ENCODE assay signal across 8 mouse cellular contexts in the genomic region with DNA sequence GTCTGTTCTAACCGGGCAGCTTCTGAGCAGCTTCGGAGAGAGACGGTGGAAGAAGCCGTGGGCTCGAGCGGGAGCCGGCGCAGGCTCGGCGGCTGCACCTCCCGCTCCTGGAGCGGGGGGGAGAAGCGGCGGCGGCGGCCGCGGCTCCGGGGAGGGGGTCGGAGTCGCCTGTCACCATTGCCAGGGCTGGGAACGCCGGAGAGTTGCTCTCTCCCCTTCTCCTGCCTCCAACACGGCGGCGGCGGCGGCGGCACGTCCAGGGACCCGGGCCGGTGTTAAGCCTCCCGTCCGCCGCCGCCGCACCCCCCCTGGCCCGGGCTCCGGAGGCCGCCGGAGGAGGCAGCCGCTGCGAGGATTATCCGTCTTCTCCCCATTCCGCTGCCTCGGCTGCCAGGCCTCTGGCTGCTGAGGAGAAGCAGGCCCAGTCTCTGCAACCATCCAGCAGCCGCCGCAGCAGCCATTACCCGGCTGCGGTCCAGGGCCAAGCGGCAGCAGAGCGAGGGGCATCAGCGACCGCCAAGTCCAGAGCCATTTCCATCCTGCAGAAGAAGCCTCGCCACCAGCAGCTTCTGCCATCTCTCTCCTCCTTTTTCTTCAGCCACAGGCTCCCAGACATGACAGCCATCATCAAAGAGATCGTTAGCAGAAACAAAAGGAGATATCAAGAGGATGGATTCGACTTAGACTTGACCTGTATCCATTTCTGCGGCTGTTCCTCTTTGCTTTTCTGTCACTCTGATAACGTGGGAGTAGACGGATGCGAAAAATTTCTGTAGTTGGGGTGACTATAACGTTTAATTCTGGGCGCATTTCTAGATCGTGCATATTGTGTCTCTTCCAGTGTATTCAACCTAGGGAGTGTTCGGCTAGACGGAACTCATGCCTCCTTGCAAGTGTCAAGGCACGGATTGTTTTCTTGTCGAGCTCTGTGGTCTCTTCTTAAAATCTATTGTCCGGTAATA. TPM values are rescaled to one million over a fixed set of nuclear protein-coding genes. Genes with fewer than 3 reads are reported as not detected.
DNase-seq lines count a peak whose midpoint lies in the region; ATAC-seq and TF ChIP-seq lines count a peak whose summit lies in the region.

No protein-coding gene starts in this region.

- TF ChIP-seq EP300 in CH12.LX (IDR thresholded peaks at IDR 0.05; ENCODE audit: low read length) = no peak

- in situ Hi-C loops in CH12.LX (cut with MboI; ENCODE audit: low pct_ligation_motif_present, low pct_unique_long_range_greater_than_20kb, low sequenced_read_pairs) = loop anchor here (5.0 to 25.0 kb wide), 4 partner anchors 41 to 454 kb away; no protein-coding TSS in a partner anchor

- H3K79me2 ChIP-seq in CH12.LX (replicated peaks; ENCODE audit: control insufficient read depth, extremely low read depth, insufficient read depth, poor library complexity, severe bottlenecking) = peaks cover 43% of the 10 kb centered on the region

- peak overlapping the region; percentile 98 for H3K9ac ChIP-seq in CH12.LX (ENCODE audit: insufficient read depth, low read depth)
- peak overlapping the region; percentile 90 for H3K9ac ChIP-seq in forebrain, embryonic 11.5 days (ENCODE audit: low read length)

- WGBS in forebrain, embryonic 11.5 days = under 1% methylated on average over 54 of the region's 69 CpGs

- H3K4me3 ChIP-seq in CH12.LX (replicated peaks in 1 of 3; ENCODE audit: low read depth in 2 of 3, low read length in 2 of 3, poor library complexity in 1 of 3) = peak overlapping the region; percentile 86 to 93 (median 92)
- peak overlapping the region; percentile 81 for H3K4me3 ChIP-seq in bone marrow macrophage, adult 2 months (ENCODE audit: insufficient read depth, low read length)
- peak overlapping the region; percentile 79 for H3K4me3 ChIP-seq in forebrain, embryonic 11.5 days (ENCODE audit: low read depth, low read length)

- ATAC-seq in forebrain, embryonic 11.5 days (replicated peaks; ENCODE audit: low FRiP score) = peak; percentile 6

- peak overlapping the region; percentile 69; the same call in 1 of the 2 replicates for H3K4me2 ChIP-seq in CH12.LX (ENCODE audit: insufficient read depth, low read depth, poor library complexity, severe bottlenecking)
- H3K4me2 ChIP-seq in forebrain, embryonic 11.5 days (ENCODE audit: low read depth, low read length, severe bottlenecking) = peak overlapping the region; percentile 98

- DNase-seq in CH12.LX (ENCODE audit: extremely low read depth) = peak; percentile 37
- DNase-seq in forebrain, embryonic 11.5 days (ENCODE audit: low spot score) = peak; percentile 82
- peak; percentile 62 for DNase-seq in heart, postnatal 4 days
- peak; percentile 58 to 72 for DNase-seq in layer of hippocampus, postnatal 10 days (ENCODE audit: low spot score in 2 of 2)
- peak; percentile 54 for DNase-seq in lung, postnatal 10 days
- peak; percentile 27 to 56 for DNase-seq in right cerebral cortex, adult 2 months (ENCODE audit: low spot score in 2 of 2)
- peak; percentile 14 for DNase-seq in urinary bladder, postnatal 10 days (ENCODE audit: low spot score)

- dilution Hi-C loops in CH12.LX (cut with MboI; ENCODE audit: extremely low pct_ligation_motif_present, extremely low pct_unique_long_range_greater_than_20kb, low sequenced_read_pairs) = no loop called here

- peaks cover 0 to 21% of the 10 kb centered on the region in 2 experiments; a peak in 2 of 4 replicates for H3K4me1 ChIP-seq in CH12.LX (ENCODE audit: control insufficient read depth in 1 of 2, insufficient read depth in 2 of 2)
- peaks cover 4% of the 10 kb centered on the region; the same call in 1 of the 2 replicates for H3K4me1 ChIP-seq in bone marrow macrophage, adult 2 months (ENCODE audit: control insufficient read depth, insufficient read depth, low read length)
- no peaks in the 10 kb centered on the region for H3K4me1 ChIP-seq in forebrain, embryonic 11.5 days (replicated peaks; ENCODE audit: control insufficient read depth, insufficient read depth, low read length)

- H3K36me3 ChIP-seq in CH12.LX (replicated peaks in 1 of 2; ENCODE audit: control insufficient read depth in 1 of 2, insufficient read depth in 1 of 2, low read length in 1 of 2) = peaks cover under 1 to 3% of the 10 kb centered on the region in 2 experiments
- H3K36me3 ChIP-seq in forebrain, embryonic 11.5 days (ENCODE audit: control insufficient read depth, insufficient read depth, low read length) = no peaks in the 10 kb centered on the region

- no peaks in the 10 kb centered on the region for H3K9me3 ChIP-seq in CH12.LX (replicated peaks; ENCODE audit: low read length)
- no peaks in the 10 kb centered on the region for H3K9me3 ChIP-seq in forebrain, embryonic 11.5 days (ENCODE audit: control insufficient read depth, low read length)

- TF ChIP-seq CTCF in CH12.LX (conservative IDR thresholded peaks at IDR 0.05 in 1 of 2, IDR thresholded peaks at IDR 0.05 in 1 of 2; ENCODE audit: low read depth in 2 of 2, low read length in 2 of 2) = no peak
- TF ChIP-seq CTCF in bone marrow macrophage, adult 2 months (IDR thresholded peaks at IDR 0.05; ENCODE audit: low read depth, low read length) = no peak

- no peaks in the 10 kb centered on the region for H3K27me3 ChIP-seq in CH12.LX (replicated peaks)
- no peaks in the 10 kb centered on the region for H3K27me3 ChIP-seq in forebrain, embryonic 11.5 days (ENCODE audit: control insufficient read depth, insufficient read depth, low read length)

- peak overlapping the region; percentile 85 for H3K27ac ChIP-seq in CH12.LX (ENCODE audit: insufficient read depth, low read depth)
- H3K27ac ChIP-seq in bone marrow macrophage, adult 2 months (ENCODE audit: insufficient read depth, low read depth, low read length) = peak overlapping the region; percentile 85
- H3K27ac ChIP-seq in forebrain, embryonic 11.5 days (ENCODE audit: low read depth, low read length) = peak overlapping the region; percentile 95

- TF ChIP-seq POLR2A in CH12.LX (IDR thresholded peaks at IDR 0.05; ENCODE audit: low read depth, low read length) = no peak
- TF ChIP-seq POLR2A in bone marrow macrophage, adult 2 months (IDR thresholded peaks at IDR 0.05; ENCODE audit: borderline replicate concordance, low read depth, low read length) = no peak

- no peak for TF ChIP-seq RAD21 in CH12.LX (IDR thresholded peaks at IDR 0.05; ENCODE audit: low read depth, low read length)

TF ChIP-seq in CH12.LX, 34 proteins besides CTCF, POLR2A, EP300 and RAD21:
- TF ChIP-seq E2F4 (IDR thresholded peaks at IDR 0.05; ENCODE audit: insufficient replicate concordance, low read depth, low read length) (no peak), ZMIZ1 (IDR thresholded peaks at IDR 0.05; ENCODE audit: low read depth, low read length) (no peak), SIN3A (IDR thresholded peaks at IDR 0.05; ENCODE audit: low read length) (0 out of 2 replicates have a peak, but pooled peaks have one; percentile 73), TCF12 (IDR thresholded peaks at IDR 0.05; ENCODE audit: low read depth, low read length) (no peak), CHD2 (IDR thresholded peaks at IDR 0.05; ENCODE audit: low read length) (no peak), ZNF384 (IDR thresholded peaks at IDR 0.05; ENCODE audit: low read depth, low read length) (no peak), MEF2A (IDR thresholded peaks at IDR 0.05; ENCODE audit: borderline replicate concordance, low read depth, low read length) (no peak)
TF ChIP-seq in CH12.LX: peak in this region for 1.

RNA-seq across cellular contexts. Expression of a gene that starts 0.8 kb away (rescaled TPM):
- total RNA-seq in CH12.LX (2012; rRNA removed) (24.1 and 28.9 TPM in 2 replicates), CH12.LX (2014; rRNA removed) (41.5 and 47.5 TPM in 2 replicates)
- 30.7 and 36.8 TPM in 2 replicates for polyA plus RNA-seq in CH12.LX (2012; ENCODE audit: insufficient read length, low read depth)
- 62.7 and 70.4 TPM in 2 replicates for polyA plus RNA-seq in bone marrow macrophage, adult 2 months (2012; ENCODE audit: insufficient read depth, insufficient read length, missing spikeins)
- 10.1 and 11.0 TPM in 2 replicates for polyA plus RNA-seq in forebrain, embryonic 11.5 days (2014; fragmentation: Nextera tagmentation; extraction: Ambion mirVana)
- 10 to 100 TPM; 44.9 to 47.2 TPM for total RNA-seq in heart, postnatal 4 days (2021)
- 100 to 1,000 TPM; 129 to 130 TPM for total RNA-seq in layer of hippocampus, postnatal 10 days (2021)

RNA-seq across cellular contexts. Expression of a gene that starts 18.5 kb away (rescaled TPM):
- total RNA-seq in CH12.LX (2012; rRNA removed) (78.5 TPM in 2 replicates), CH12.LX (2014; rRNA removed) (252 and 268 TPM in 2 replicates)
- polyA plus RNA-seq in CH12.LX (2012; ENCODE audit: insufficient read length, low read depth) = 78.9 and 103 TPM in 2 replicates
- polyA plus RNA-seq in bone marrow macrophage, adult 2 months (2012; ENCODE audit: insufficient read depth, insufficient read length, missing spikeins) = 52.2 and 75.6 TPM in 2 replicates
- polyA plus RNA-seq in forebrain, embryonic 11.5 days (2014; fragmentation: Nextera tagmentation; extraction: Ambion mirVana) = 94.7 and 98.4 TPM in 2 replicates
- total RNA-seq in heart, postnatal 4 days (2021) = 10 to 100 TPM; 70.2 to 76.7 TPM
- total RNA-seq in layer of hippocampus, postnatal 10 days (2021) = 100 to 1,000 TPM; 105 to 121 TPM

Comparison
In these comparisons a context has a peak if more than half of its experiments do, and no peak if none do; other contexts are left out.
1. Peak in every context shown above with its lines: DNase-seq, ATAC-seq, H3K4me3 ChIP-seq and H3K27ac ChIP-seq.
2. DNase-seq: peak in every context shown above with its lines; median percentile 82 in forebrain, embryonic 11.5 days; 65 in layer of hippocampus, postnatal 10 days; 62 in heart, postnatal 4 days; 54 in lung, postnatal 10 days; 42 in right cerebral cortex, adult 2 months; 37 in CH12.LX; 14 in urinary bladder, postnatal 10 days.